Mouse (Mus musculus) megakaryocyte, embryonic 14.5 days (primary cell): ENCODE measurements around the gene Rab11b.

Experiments
- FLI1 ChIP-seq: IDR thresholded peaks from 2 replicates; pipeline ENCODE4 v1.6.1; 2012; ENCODE audit warnings: low read length, inconsistent platforms, mixed read lengths
- GATA1 ChIP-seq: IDR thresholded peaks from 3 replicates; pipeline ENCODE4 v1.6.1; 2012; ENCODE audit warnings: mixed read lengths, low read length, inconsistent platforms, borderline replicate concordance

DNA sequence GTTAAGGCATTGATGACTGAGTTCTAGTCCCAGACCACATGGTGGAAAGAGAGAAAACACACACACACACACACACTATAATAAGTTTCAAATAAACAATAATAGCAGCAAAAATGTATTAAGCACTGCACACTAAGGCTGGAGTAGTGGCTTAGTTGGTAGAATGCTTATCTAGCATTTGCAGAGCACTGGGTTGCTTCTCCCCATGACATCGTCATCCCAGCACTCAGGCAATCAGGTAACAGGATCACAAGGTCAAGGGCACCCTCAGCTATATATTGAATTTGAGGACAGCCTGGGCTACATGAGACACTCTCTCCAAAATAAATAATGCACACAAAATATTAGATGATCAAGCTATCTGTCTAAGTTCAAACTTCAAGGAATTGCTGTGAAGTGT, 45.6 kb downstream of the Rab11b start:
- no peak for TF ChIP-seq GATA1
- TF ChIP-seq FLI1, result no peak
